Mouse (Mus musculus): ENCODE results near the gene Olfr533. TPM values are rescaled to one million over a fixed set of nuclear protein-coding genes. Genes with fewer than 3 reads are reported as not detected.
"Not testable (repeated sequence)": the region's sequence is repeated elsewhere in the genome, so short reads cannot be mapped to it uniquely, and the experiment has no call there.

Olfr533 gene
- polyA plus RNA-seq (2016; fragmentation: Nextera tagmentation; extraction: Ambion mirVana), result not detected in 2 replicates

DNA sequence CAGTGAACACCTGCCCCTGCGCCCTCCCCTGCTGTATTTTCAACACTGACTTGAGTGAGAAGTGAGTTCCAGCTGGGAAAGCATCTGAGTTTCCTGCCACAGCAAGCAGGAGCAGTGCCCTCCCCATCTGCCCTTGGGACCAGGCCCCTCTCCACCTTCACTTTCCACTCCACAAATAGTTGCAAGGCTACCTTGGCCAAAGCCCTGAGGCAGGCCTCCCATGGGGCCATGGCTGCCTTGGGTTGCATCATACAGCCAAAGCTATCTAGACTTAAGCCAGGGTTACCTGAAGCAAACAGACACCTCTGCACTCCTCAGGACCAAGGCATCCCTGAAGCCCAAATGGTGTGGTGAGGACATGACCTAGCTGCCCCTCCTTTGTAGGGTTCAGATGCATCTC lies at the start of gene Olfr533:
Olfr533 (plus strand) TSS at position 301 of the 400 bp plus-strand sequence.
- not testable (repeated sequence) for H3K4me1 ChIP-seq; H3K4me2 ChIP-seq (replicated peaks); H3K36me3 ChIP-seq; ATAC-seq (ENCODE audit: low FRiP score); H3K4me3 ChIP-seq; H3K27me3 ChIP-seq; H3K27ac ChIP-seq; H3K9me3 ChIP-seq (replicated peaks); H3K9ac ChIP-seq
- no CpG with 5 or more reads among the region's 1 CpGs for WGBS

DNA sequence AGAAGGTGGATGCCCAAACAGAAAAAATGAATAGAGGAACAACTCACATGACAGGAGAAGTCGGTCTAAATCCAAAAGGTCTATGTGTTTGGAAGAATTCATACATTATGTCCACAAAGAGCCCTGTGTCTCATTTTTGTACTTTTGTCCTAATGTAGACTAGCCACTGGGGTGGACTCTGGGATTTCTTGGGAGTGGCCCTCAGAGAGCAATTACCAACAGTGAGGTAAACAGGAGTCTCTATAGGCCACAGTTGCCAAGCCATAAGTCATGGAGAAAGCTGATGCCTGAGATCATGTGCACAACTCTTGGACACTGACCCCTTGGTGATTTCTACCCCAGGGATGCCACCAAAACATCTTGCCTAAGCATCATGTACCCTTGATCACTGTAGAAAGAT lies 41.6 kb upstream of the Olfr533 start, which contains the start of gene Olfr532:
Olfr532 (minus strand) TSS at position 101 of the 400 bp plus-strand sequence.
- H3K4me1 ChIP-seq, result no peaks in the 10 kb centered on the region
- no peak within 1 kb of the TSS for H3K4me3 ChIP-seq
- no peak within 1 kb of the TSS for H3K9ac ChIP-seq
- ATAC-seq (ENCODE audit: low FRiP score), result no peak
- 96% methylated on average over 1 of the region's 1 CpGs for WGBS
- H3K27ac ChIP-seq, result no peak within 1 kb of the TSS
- no peaks in the 10 kb centered on the region for H3K9me3 ChIP-seq (replicated peaks)
- H3K36me3 ChIP-seq, result no peaks in the 10 kb centered on the region
- no peak within 1 kb of the TSS for H3K4me2 ChIP-seq (replicated peaks)
- H3K27me3 ChIP-seq, result no peaks in the 10 kb centered on the region

DNA sequence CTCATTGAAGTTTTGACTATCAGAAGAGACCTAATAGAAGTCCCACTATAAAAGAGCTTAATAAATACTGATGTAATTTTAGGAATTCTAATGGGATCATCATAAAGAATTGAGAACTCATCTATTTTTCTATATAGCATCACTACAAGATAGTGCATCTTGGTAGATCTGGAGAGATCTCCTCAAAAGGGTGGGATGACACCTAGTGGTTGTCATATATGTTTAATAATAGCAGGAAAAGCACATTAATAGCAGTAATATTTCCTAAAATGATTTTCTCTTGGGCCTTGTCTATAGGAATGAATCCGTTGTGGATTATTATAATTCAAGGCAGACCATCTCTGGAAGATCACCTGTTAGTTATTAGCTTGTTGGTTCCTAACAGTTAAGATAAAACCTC lies 20.0 kb upstream of the Olfr533 start:
- H3K27me3 ChIP-seq, result no peaks in the 10 kb centered on the region
- WGBS, result 76% methylated on average over 1 of the region's 1 CpGs
- ATAC-seq (ENCODE audit: low FRiP score), result no peak
- H3K9ac ChIP-seq, result no peak overlapping the region
- no peak overlapping the region for H3K27ac ChIP-seq
- no peak overlapping the region for H3K4me2 ChIP-seq (replicated peaks)
- no peaks in the 10 kb centered on the region for H3K4me1 ChIP-seq
- no peaks in the 10 kb centered on the region for H3K36me3 ChIP-seq
- H3K9me3 ChIP-seq (replicated peaks), result no peaks in the 10 kb centered on the region
- no peak overlapping the region for H3K4me3 ChIP-seq

DNA sequence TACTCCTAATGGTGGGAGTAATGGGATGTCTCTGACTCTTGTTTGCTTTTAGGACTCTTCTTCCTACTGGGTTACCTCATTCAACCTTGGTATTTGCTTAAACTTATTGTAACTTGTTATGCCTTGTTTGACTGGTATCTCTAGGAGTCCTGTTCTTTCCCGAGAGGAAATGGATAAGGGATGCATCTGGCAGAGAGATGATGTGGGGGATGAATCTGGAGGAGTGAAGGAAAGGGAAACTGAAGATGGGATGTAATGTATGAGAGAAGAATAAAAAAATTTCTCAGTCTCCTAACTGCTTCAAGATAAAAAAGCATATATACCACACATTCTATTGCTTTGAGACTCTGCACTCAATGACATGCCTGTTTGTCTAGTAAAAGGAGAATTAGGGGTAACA lies 14.7 kb downstream of the Olfr533 start:
- H3K27ac ChIP-seq, result no peak overlapping the region
- no peak overlapping the region for H3K4me3 ChIP-seq
- no peak overlapping the region for H3K4me2 ChIP-seq (replicated peaks)
- 80% methylated on average over 1 of the region's 1 CpGs for WGBS
- H3K4me1 ChIP-seq, result no peaks in the 10 kb centered on the region
- H3K9me3 ChIP-seq (replicated peaks), result peaks cover 7% of the 10 kb centered on the region; the same call in 1 of the 2 replicates
- ATAC-seq (ENCODE audit: low FRiP score), result no peak
- no peak overlapping the region for H3K9ac ChIP-seq
- H3K36me3 ChIP-seq, result no peaks in the 10 kb centered on the region
- H3K27me3 ChIP-seq, result no peaks in the 10 kb centered on the region

DNA sequence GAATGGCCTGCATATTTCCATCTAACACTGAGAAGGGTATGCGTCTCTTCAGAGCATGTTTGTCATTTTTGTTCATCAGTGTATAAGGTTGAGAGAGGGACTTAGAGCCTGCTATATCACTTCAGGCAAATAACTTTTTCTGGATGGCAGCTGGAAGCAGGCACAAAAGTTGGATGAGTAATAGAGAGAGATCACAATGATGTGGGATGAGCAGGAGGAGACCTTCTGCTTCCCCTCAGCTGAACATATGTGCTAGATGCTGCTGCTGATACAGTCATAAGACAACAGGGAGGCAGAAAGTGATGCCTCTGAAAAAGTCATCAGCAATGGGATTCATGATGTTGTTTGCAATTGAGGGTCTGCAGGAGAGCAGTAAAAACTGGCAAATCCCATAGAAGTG lies 15.6 kb downstream of the Olfr533 start:
- H3K27ac ChIP-seq, result no peak overlapping the region
- H3K36me3 ChIP-seq, result no peaks in the 10 kb centered on the region
- H3K4me3 ChIP-seq, result no peak overlapping the region
- no peak overlapping the region for H3K4me2 ChIP-seq (replicated peaks)
- ATAC-seq (ENCODE audit: low FRiP score), result no peak
- H3K9me3 ChIP-seq (replicated peaks), result peaks cover 7% of the 10 kb centered on the region; the same call in 1 of the 2 replicates
- no peaks in the 10 kb centered on the region for H3K27me3 ChIP-seq
- WGBS, result 94% methylated on average over 1 of the region's 1 CpGs
- H3K4me1 ChIP-seq, result no peaks in the 10 kb centered on the region
- no peak overlapping the region for H3K9ac ChIP-seq

DNA sequence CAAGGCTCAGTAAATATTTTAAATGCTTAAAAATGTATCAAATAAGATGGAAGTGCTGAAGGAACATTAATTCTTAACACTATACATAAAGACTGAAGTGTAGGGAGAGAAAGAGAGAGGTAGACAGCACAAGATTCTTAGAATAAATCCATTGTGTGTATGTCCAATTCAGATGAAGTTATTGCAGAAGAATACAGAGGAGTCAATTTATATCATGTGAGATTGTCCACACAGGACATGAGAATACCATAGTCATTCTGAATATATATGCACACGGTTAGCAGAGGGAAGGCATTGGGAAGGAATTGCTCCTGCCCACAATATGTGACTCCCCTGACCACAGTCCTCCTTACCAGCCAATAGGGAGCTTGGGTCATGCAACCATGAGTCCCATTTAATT lies 20.7 kb downstream of the Olfr533 start, which contains the start of gene Olfr535:
Olfr535 (plus strand) TSS at position 301 of the 400 bp plus-strand sequence.
- no peaks in the 10 kb centered on the region for H3K27me3 ChIP-seq
- no peak for ATAC-seq (ENCODE audit: low FRiP score)
- no peaks in the 10 kb centered on the region for H3K36me3 ChIP-seq
- no peak within 1 kb of the TSS for H3K4me3 ChIP-seq
- 81% methylated on average over 1 of the region's 1 CpGs for WGBS
- no peaks in the 10 kb centered on the region for H3K4me1 ChIP-seq
- no peak within 1 kb of the TSS for H3K9ac ChIP-seq
- H3K27ac ChIP-seq, result no peak within 1 kb of the TSS
- H3K4me2 ChIP-seq (replicated peaks), result no peak within 1 kb of the TSS
- no peaks in the 10 kb centered on the region for H3K9me3 ChIP-seq (replicated peaks)

DNA sequence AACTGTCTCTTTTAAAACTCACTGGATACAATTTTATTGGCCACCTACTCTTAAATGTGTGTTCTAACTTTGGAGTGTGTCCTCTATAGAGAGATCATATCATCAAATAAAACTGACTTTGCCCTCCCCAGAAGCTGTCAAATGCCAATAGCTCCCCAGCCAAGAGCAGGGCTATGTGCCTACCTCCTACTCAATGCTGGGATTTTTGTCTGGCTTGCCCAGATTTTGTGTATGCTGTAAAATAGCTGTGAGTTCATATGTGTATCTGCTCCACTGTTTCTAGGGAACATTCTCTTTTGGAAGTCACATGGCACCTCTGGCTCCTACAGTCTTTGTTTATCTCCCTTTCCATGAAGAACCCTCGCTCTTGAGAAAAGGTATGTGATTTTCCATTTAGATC lies 25.8 kb downstream of the Olfr533 start:
- Histone ChIP-seq H3K4me1 (no peaks in the 10 kb centered on the region), H3K27me3 (no peaks in the 10 kb centered on the region), H3K4me2 (replicated peaks) (no peak overlapping the region), H3K9ac (no peak overlapping the region), H3K4me3 (no peak overlapping the region), H3K27ac (no peak overlapping the region), H3K9me3 (replicated peaks) (no peaks in the 10 kb centered on the region), H3K36me3 (no peaks in the 10 kb centered on the region)
- WGBS, result 86% methylated on average over 1 of the region's 1 CpGs
- ATAC-seq (ENCODE audit: low FRiP score), result no peak

DNA sequence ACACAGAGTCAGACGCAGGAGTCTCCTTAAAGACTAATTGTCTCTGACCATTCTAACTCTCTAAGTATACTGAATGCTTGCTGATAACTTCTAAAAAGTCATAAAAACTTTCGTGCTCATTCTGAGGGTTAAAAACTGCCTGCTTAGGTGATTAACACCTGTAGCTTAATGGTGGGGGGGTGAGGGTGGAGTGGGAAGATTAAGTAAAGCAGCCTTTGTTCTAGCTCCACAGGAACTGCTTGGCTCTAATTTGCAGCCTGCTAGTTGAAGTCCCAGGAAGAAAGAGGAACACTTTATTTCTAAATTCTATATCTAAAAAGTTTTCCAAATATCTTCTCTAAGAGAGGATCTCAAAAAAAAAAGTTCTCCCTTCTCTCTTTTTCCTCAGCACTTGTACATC lies 31.1 kb downstream of the Olfr533 start:
- Histone ChIP-seq H3K27ac (no peak overlapping the region), H3K4me3 (no peak overlapping the region), H3K9me3 (replicated peaks) (no peaks in the 10 kb centered on the region), H3K36me3 (no peaks in the 10 kb centered on the region), H3K4me2 (replicated peaks) (no peak overlapping the region), H3K4me1 (no peaks in the 10 kb centered on the region), H3K27me3 (no peaks in the 10 kb centered on the region), H3K9ac (no peak overlapping the region)
- WGBS, result 41% methylated on average over 2 of the region's 2 CpGs
- ATAC-seq (ENCODE audit: low FRiP score), result no peak

DNA sequence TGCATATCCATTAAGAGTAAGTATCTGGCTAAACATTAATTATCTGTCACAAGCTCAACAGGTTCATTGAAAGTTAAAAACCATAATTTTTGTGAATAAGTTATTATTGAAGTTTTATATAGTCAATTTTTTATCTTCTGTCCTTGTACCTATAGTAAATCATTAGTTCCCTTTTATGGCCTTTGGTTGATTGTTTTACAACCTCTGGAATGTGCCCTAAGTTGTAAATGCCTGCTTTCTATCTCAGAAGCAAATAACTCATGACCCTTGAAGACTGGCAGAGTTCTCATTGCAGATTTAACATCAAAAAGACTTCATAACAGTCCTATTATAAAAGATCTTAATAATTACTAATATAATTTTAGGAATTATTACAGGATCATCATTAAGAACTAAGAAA lies 31.5 kb downstream of the Olfr533 start:
- no peak overlapping the region for H3K9ac ChIP-seq
- H3K27ac ChIP-seq, result no peak overlapping the region
- H3K27me3 ChIP-seq, result no peaks in the 10 kb centered on the region
- no peak overlapping the region for H3K4me2 ChIP-seq (replicated peaks)
- H3K4me1 ChIP-seq, result no peaks in the 10 kb centered on the region
- no peak for ATAC-seq (ENCODE audit: low FRiP score)
- no peaks in the 10 kb centered on the region for H3K9me3 ChIP-seq (replicated peaks)
- no peaks in the 10 kb centered on the region for H3K36me3 ChIP-seq
- H3K4me3 ChIP-seq, result no peak overlapping the region

DNA sequence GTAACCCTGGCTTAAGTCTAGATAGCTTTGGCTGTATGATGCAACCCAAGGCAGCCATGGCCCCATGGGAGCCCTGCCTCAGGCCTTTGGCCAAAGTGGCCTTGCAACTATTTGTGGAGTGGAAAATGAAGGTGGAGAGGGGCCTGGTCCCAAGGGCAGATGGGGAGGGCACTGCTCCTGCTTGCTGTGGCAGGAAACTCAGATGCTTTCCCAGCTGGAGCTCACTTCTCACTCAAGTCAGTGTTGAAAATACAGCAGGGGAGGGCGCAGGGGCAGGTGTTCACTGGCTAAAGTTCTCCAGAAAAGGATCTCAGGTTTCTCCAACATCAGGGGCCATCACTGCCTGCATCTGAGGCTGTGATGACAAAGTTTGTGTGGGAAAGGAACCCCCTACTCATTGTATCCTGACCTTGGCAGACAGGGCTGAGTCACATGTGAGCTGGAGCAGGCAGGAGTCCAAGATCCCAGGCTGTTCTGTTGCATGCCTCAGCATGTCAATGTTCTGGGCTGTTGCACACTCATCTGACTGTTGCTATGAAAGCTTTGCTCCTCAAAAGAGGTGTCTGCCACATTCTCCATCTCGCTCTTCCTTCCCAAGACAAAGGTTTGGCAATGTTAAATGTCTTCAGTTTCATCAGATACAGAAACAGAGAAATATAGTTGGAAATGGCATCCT lies 44.3 kb downstream of the Olfr533 start, which contains the start of gene Olfr536:
Olfr536 (minus strand) TSS at position 51 of the 676 bp plus-strand sequence.
- H3K4me1 ChIP-seq; H3K27ac ChIP-seq; H3K9ac ChIP-seq; H3K36me3 ChIP-seq; ATAC-seq (ENCODE audit: low FRiP score); H3K4me3 ChIP-seq; H3K4me2 ChIP-seq (replicated peaks); H3K9me3 ChIP-seq (replicated peaks); H3K27me3 ChIP-seq: not testable (repeated sequence)
- 74% methylated on average over 1 of the region's 2 CpGs for WGBS

Other genes starting within 250 kb of the Olfr533 start
- gene Cd163l1, start 245.1 kb upstream of the Olfr533 start, polyA plus RNA-seq (2016; fragmentation: Nextera tagmentation; extraction: Ambion mirVana), result not detected in 2 replicates
- not detected in 2 replicates for gene 5830411N06Rik, start 216.1 kb upstream of the Olfr533 start, polyA plus RNA-seq (2016; fragmentation: Nextera tagmentation; extraction: Ambion mirVana)
- gene Olfr525, start 142.5 kb upstream of the Olfr533 start, polyA plus RNA-seq (2016; fragmentation: Nextera tagmentation; extraction: Ambion mirVana), result not detected in 2 replicates
- gene Olfr527, start 129.4 kb upstream of the Olfr533 start, polyA plus RNA-seq (2016; fragmentation: Nextera tagmentation; extraction: Ambion mirVana), result not detected in 2 replicates
- gene Olfr60, start 101.7 kb upstream of the Olfr533 start, polyA plus RNA-seq (2016; fragmentation: Nextera tagmentation; extraction: Ambion mirVana), result not detected in 2 replicates
- gene Olfr530, start 87.0 kb upstream of the Olfr533 start, polyA plus RNA-seq (2016; fragmentation: Nextera tagmentation; extraction: Ambion mirVana), result not detected in 2 replicates
- gene Olfr531, start 60.5 kb upstream of the Olfr533 start, polyA plus RNA-seq (2016; fragmentation: Nextera tagmentation; extraction: Ambion mirVana), result not detected in 2 replicates
- not detected in 2 replicates for gene Olfr532, start 41.7 kb upstream of the Olfr533 start, polyA plus RNA-seq (2016; fragmentation: Nextera tagmentation; extraction: Ambion mirVana)
- gene Olfr535, start 20.8 kb downstream of the Olfr533 start, polyA plus RNA-seq (2016; fragmentation: Nextera tagmentation; extraction: Ambion mirVana), result not detected in 2 replicates
- gene Olfr536, start 44.0 kb downstream of the Olfr533 start, polyA plus RNA-seq (2016; fragmentation: Nextera tagmentation; extraction: Ambion mirVana), result not detected in 2 replicates
- not detected in 2 replicates for gene Olfr538, start 104.5 kb downstream of the Olfr533 start, polyA plus RNA-seq (2016; fragmentation: Nextera tagmentation; extraction: Ambion mirVana)
- not detected in 2 replicates for gene Olfr46, start 137.9 kb downstream of the Olfr533 start, polyA plus RNA-seq (2016; fragmentation: Nextera tagmentation; extraction: Ambion mirVana)
- gene Olfr61, start 165.6 kb downstream of the Olfr533 start, polyA plus RNA-seq (2016; fragmentation: Nextera tagmentation; extraction: Ambion mirVana), result not detected in 2 replicates
- not detected in 2 replicates for gene Olfr53, start 183.1 kb downstream of the Olfr533 start, polyA plus RNA-seq (2016; fragmentation: Nextera tagmentation; extraction: Ambion mirVana)
- not detected in 2 replicates for gene Olfr539, start 196.6 kb downstream of the Olfr533 start, polyA plus RNA-seq (2016; fragmentation: Nextera tagmentation; extraction: Ambion mirVana)
- not detected in 2 replicates for gene Olfr45, start 218.6 kb downstream of the Olfr533 start, polyA plus RNA-seq (2016; fragmentation: Nextera tagmentation; extraction: Ambion mirVana)
- not detected in 2 replicates for gene Olfr541, start 233.9 kb downstream of the Olfr533 start, polyA plus RNA-seq (2016; fragmentation: Nextera tagmentation; extraction: Ambion mirVana)

Measured in hindbrain, embryonic 12.5 days (tissue).